Mouse (Mus musculus): Measurements from ENCODE around the gene Dtnb. TPM values are rescaled to one million over a fixed set of nuclear protein-coding genes. Genes with fewer than 3 reads are reported as not detected.

Dtnb gene
- polyA plus RNA-seq, 1 experiment from 2014 or later: 31.3 TPM

DNA sequence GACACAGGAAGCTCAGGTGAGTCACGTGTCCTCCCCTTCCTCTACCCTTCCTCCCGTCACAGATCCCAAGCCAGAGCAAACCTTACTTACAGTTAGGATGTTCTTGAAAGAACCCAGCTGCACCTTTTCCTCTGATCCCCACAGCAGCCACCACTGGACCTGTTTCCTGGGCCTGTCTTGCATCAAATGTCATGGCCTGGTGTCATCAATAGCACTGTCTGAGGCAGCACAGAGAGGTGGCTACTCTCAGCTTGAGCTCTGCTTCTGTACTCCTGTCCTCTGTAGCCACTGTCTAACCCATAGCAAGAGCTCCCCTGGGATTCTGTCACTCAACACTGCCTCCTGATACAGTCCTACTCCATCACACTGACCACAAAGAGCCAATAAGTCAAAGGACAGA lies 207.5 kb downstream of the Dtnb start:
- Histone ChIP-seq H3K4me1 (peaks cover 53% of the 10 kb centered on the region), H3K27ac (no peak overlapping the region), H3K4me3 (no peak overlapping the region), H3K27me3 (ENCODE audit: poor library complexity, severe bottlenecking) (no peaks in the 10 kb centered on the region; the same call in 1 of the 2 replicates), H3K36me3 (replicated peaks) (peaks cover 7% of the 10 kb centered on the region), H3K9me3 (no peaks in the 10 kb centered on the region)
- 88% methylated on average over 2 of the region's 2 CpGs for WGBS
- DNase-seq (ENCODE audit: extremely low spot score, low spot score): no peak

DNA sequence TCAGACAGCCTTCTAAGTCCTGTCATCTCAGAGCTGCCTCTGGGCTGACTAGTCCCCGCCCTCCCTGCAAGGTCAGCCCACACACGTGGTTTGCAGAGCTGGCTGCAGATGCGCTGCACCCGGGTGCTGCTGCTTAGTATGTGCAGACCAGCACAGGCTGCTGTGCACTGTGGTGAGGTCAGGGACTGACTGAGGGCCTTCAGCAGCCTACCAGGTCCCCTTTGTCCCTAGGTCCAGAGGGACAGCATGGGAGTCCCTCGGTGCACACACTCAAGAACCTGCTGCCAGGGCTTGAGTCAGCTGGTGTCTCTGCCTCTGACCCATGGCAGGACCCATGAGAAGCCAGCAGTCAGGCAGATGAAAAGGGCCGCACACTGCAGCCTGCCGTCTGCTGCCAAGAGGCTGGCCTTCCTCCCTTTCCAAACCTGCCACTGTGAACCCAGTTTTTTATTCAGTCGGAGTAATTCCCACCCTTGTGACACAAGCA lies 208.3 kb downstream of the Dtnb start:
- Histone ChIP-seq H3K9me3 (no peaks in the 10 kb centered on the region), H3K4me1 (peaks cover 57% of the 10 kb centered on the region), H3K4me3 (no peak overlapping the region), H3K36me3 (replicated peaks) (peaks cover 7% of the 10 kb centered on the region), H3K27ac (peak overlapping the region; percentile 78), H3K27me3 (ENCODE audit: poor library complexity, severe bottlenecking) (peaks cover 3% of the 10 kb centered on the region; the same call in 1 of the 2 replicates)
- peak; percentile 48 for DNase-seq (ENCODE audit: extremely low spot score, low spot score)
- 22% methylated on average over 8 of the region's 8 CpGs for WGBS

DNA sequence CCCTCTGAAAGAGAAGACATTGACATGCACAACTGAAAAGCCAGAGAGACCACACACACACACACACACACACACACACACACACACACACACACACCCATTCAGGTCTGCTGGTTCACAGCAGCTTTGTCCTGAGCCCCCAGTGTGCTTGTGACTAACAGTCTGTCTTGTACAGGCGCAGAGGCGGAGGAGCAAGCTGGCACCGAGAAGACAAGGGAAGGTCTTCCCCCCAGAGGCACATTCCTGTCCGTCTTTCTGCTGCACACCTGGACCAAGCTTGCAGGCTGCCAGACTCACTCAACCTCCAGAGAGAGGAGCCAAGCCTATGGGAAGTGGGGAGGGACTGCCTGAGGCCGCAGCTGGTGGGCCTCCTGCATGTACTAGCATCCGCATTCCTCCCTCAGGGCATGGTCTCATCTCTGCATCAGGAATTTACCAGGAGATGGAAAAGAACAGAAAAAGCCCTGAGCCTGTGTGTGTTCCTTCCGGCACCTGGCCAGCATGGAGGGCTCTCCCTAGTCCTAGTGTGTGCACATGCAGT lies 208.8 kb downstream of the Dtnb start:
- peaks cover 3% of the 10 kb centered on the region; the same call in 1 of the 2 replicates for H3K27me3 ChIP-seq (ENCODE audit: poor library complexity, severe bottlenecking)
- H3K4me3 ChIP-seq: no peak overlapping the region
- no peaks in the 10 kb centered on the region for H3K9me3 ChIP-seq
- H3K4me1 ChIP-seq: peaks cover 57% of the 10 kb centered on the region
- 47% methylated on average over 7 of the region's 7 CpGs for WGBS
- peaks cover 3% of the 10 kb centered on the region; the same call in 1 of the 2 replicates for H3K36me3 ChIP-seq (replicated peaks)
- H3K27ac ChIP-seq: peak overlapping the region; percentile 78
- DNase-seq (ENCODE audit: extremely low spot score, low spot score): peak; percentile 39

DNA sequence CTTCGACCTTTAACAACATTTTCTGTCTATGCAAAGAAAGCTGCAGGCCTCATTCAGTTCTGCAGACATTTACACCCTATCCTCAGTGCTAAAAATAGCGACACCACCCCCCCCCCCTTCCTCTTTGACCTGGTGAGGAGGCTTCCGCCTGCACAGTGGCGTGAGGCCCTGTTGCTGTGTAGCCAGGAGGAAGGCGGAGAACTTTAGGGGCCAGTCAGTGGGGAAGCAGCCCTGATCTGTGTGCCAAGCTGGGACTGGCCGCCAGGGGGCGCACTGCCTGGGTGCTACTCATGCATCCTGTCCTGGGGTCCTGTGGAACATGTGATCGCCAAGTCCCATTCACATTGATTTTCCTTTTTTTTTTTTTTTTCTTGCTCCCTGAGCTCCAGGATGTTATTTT lies 209.3 kb downstream of the Dtnb start:
- Histone ChIP-seq H3K4me3 (no peak overlapping the region), H3K4me1 (peaks cover 57% of the 10 kb centered on the region), H3K9me3 (no peaks in the 10 kb centered on the region), H3K27ac (peak overlapping the region; percentile 78), H3K36me3 (replicated peaks) (0 out of 2 replicates have a peak, but pooled peaks cover under 1% of the 10 kb centered on the region), H3K27me3 (ENCODE audit: poor library complexity, severe bottlenecking) (peaks cover 3% of the 10 kb centered on the region; the same call in 1 of the 2 replicates)
- WGBS: 13% methylated on average over 8 of the region's 8 CpGs
- DNase-seq (ENCODE audit: extremely low spot score, low spot score): peak; percentile 85

DNA sequence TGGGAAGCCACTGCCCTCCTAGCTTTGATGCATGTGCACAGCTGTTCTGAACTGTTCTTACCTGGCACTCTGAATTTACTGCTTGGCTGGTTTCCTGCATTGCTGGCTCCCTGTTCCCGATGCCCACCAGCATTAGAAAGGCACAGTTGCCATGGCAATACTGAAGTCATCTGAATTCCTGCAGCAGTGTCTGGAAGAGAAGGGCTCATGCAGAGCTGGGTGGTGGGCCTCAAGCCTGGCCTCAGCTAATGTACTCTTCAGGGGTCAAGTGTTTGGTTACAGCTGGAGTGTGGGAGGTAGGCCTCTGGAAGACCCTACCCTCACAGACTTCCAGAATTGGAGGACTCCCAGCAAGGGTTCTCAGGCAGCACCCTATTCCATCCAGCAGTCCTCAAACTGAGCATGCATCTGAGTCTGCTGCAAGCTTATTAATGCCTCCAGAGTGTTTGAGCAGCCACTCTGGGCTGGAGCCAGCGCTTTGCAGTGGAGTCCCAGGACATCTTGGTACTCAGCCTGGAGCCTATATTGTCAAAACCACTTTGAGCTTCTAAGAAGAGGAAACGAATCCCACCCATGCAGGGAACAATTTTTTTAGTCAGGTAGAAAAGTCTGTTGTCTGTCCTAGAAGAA lies 211.1 kb downstream of the Dtnb start:
- 0 out of 2 replicates have a peak overlapping the region, but pooled peaks have one; percentile 49 for H3K27ac ChIP-seq
- peaks cover 75% of the 10 kb centered on the region for H3K4me1 ChIP-seq
- no peaks in the 10 kb centered on the region for H3K36me3 ChIP-seq (replicated peaks)
- WGBS: 65% methylated on average over 3 of the region's 3 CpGs
- H3K4me3 ChIP-seq: no peak overlapping the region
- no peaks in the 10 kb centered on the region for H3K9me3 ChIP-seq
- no peak for DNase-seq (ENCODE audit: extremely low spot score, low spot score)
- peaks cover 11% of the 10 kb centered on the region; the same call in 1 of the 2 replicates for H3K27me3 ChIP-seq (ENCODE audit: poor library complexity, severe bottlenecking)

DNA sequence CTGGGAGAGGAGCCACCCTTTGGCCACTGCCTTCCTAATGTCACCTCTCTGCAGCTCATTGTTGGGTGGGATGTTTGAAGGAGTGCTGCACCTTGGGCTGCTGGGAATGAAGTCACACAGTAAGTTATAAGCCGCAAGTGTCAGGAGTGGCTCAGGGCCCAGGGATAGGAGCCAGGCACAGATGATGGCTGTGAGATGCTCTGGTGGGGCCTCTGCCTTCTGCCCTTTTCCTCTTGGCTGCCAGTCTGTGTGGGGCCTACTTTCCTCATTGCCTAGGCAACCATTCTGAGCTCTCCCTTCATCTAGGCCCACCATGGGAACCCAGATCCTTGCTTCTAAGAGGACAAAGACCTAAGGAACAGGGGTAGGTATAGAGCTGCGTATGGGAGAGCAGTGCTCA lies 212.1 kb downstream of the Dtnb start:
- H3K36me3 ChIP-seq (replicated peaks): no peaks in the 10 kb centered on the region
- no peak for DNase-seq (ENCODE audit: extremely low spot score, low spot score)
- 0 out of 2 replicates have a peak overlapping the region, but pooled peaks have one; percentile 8 for H3K27ac ChIP-seq
- no peak overlapping the region for H3K4me3 ChIP-seq
- no peaks in the 10 kb centered on the region for H3K9me3 ChIP-seq
- 92% methylated on average over 2 of the region's 2 CpGs for WGBS
- peaks cover 82% of the 10 kb centered on the region for H3K4me1 ChIP-seq
- peaks cover 11% of the 10 kb centered on the region; the same call in 1 of the 2 replicates for H3K27me3 ChIP-seq (ENCODE audit: poor library complexity, severe bottlenecking)

DNA sequence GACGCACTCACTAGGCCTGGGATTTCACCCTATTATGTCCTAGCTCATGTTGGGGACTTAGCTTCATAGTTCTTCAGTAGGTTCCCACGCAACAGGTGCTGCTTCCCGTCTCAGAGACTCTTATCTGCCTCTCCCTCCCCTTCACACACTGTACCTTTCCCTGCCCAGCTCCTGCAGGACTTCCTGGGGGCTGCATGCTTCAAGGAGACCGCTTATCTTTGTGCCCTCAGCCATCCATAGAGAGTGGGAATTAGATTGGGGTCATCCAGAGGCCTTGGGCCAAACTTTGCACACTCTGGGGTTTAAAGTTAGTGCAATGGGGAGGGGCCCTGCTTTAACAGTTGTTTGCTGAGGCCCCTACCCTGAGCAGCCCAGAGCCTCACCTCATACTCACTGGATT lies 212.5 kb downstream of the Dtnb start:
- WGBS: 81% methylated on average over 4 of the region's 4 CpGs
- H3K4me3 ChIP-seq: no peak overlapping the region
- H3K36me3 ChIP-seq (replicated peaks): no peaks in the 10 kb centered on the region
- peaks cover 11% of the 10 kb centered on the region; the same call in 1 of the 2 replicates for H3K27me3 ChIP-seq (ENCODE audit: poor library complexity, severe bottlenecking)
- peaks cover 82% of the 10 kb centered on the region for H3K4me1 ChIP-seq
- H3K9me3 ChIP-seq: no peaks in the 10 kb centered on the region
- DNase-seq (ENCODE audit: extremely low spot score, low spot score): no peak
- 0 out of 2 replicates have a peak overlapping the region, but pooled peaks have one; percentile 8 for H3K27ac ChIP-seq

DNA sequence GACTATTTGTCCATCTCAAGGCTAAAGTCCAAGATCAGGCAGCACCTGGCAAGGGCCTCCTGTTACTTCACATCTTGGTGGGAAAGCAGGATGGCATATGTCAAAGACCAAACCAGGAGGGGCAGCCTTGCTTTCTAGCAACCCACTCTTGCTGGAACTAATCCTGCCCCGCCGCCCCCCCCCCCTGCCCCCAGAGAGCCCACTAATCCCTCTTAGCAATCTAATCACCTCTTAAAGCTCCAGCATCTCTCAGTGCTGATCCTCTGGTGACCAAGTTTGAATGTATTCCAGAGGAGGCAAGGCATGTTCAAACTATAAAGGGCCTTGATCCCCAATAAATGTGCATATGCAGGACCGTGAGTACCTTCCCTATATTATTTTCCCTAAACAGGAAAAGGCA lies 214.9 kb downstream of the Dtnb start:
- no peaks in the 10 kb centered on the region for H3K9me3 ChIP-seq
- 17% methylated on average over 3 of the region's 3 CpGs for WGBS
- no peak for DNase-seq (ENCODE audit: extremely low spot score, low spot score)
- peaks cover 68% of the 10 kb centered on the region for H3K4me1 ChIP-seq
- H3K27ac ChIP-seq: no peak overlapping the region
- peaks cover 16% of the 10 kb centered on the region for H3K27me3 ChIP-seq (ENCODE audit: poor library complexity, severe bottlenecking)
- H3K4me3 ChIP-seq: no peak overlapping the region
- no peaks in the 10 kb centered on the region for H3K36me3 ChIP-seq (replicated peaks)

DNA sequence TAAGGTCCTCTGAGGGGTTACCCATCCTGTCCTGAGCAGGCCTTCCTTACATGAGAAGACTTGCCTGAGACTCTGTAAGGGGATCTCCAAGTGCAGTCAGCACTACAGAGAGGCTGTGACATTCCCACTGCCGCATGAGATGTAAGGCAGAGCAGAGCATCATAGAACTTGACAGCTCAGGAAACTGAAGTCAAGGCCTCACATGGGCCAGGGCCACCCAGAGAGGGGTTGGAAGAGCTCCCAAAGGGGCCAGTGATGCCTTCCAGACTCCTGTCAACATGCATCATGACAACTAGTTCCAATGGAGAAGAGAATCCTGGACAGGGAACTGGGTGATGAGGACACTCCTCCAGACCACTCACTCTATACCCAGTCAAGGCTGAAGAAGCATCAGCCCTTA lies 215.4 kb downstream of the Dtnb start:
- Histone ChIP-seq H3K27me3 (ENCODE audit: poor library complexity, severe bottlenecking) (peaks cover 16% of the 10 kb centered on the region), H3K27ac (no peak overlapping the region), H3K4me3 (no peak overlapping the region), H3K4me1 (peaks cover 69% of the 10 kb centered on the region), H3K9me3 (no peaks in the 10 kb centered on the region), H3K36me3 (replicated peaks) (no peaks in the 10 kb centered on the region)
- no peak for DNase-seq (ENCODE audit: extremely low spot score, low spot score)
- 88% methylated on average over 1 of the region's 1 CpGs for WGBS

DNA sequence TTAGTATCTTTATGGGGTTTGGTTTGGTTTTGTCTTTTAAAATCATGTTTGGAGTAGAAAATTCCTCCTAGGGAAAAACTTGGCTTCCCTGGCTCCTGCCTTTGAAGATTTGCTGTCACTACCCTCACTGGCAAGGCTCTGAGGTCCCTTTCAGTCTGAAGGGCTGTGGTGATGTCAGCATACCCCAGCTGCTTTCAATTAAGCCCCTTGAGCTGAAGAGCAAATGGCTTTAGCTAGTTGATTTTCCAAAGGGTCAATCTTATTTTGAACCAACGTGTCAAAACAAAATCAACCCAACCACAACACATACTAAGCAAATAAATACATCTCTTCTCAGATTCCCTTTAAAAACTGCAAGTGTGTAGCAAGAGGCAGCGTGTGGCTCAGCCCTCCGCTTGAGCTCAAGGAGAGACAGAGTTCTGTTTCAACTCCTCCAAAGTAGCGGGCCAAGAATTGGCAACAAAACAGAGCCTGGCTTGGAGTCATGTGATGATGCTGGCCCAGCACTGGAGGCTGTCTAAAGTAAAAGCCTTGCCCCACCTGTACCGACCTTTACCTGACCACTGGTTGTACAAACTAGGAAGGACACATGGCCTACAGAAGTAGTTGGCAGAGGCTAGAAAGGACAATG lies 216.4 kb downstream of the Dtnb start:
- Histone ChIP-seq H3K4me3 (no peak overlapping the region), H3K4me1 (peaks cover 59% of the 10 kb centered on the region), H3K9me3 (no peaks in the 10 kb centered on the region), H3K27ac (peak overlapping the region; percentile 53; the same call in 1 of the 2 replicates), H3K36me3 (replicated peaks) (no peaks in the 10 kb centered on the region), H3K27me3 (ENCODE audit: poor library complexity, severe bottlenecking) (peaks cover 26% of the 10 kb centered on the region)
- 53% methylated on average over 5 of the region's 5 CpGs for WGBS
- DNase-seq (ENCODE audit: extremely low spot score, low spot score): no peak

DNA sequence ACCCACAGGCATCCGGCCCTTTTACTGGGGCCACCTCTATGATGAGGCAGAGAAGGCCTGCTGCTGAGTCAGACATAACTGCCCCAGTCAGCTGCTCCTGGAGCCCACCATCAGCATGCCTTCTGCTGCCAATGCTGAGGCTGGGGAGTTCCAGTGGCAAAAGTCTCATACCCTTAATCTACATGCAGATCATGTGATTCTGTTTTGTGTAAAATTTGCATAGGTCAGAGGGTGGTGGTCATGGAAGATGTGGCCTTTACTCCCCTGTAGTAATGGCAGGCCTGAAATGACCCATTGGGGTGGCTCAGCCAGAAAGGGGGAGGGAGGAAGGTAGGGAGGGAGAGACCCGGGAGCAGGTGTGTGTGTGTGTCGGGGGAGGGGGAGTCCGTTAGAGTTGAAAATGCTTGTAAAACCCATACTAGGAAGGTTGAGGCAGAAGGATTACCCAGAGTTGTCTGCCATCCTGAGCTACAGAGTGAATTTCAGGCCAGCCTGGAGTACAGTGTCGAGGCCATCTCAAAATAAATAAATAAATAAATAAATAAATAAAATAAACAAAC lies 217.5 kb downstream of the Dtnb start:
- no peak overlapping the region for H3K4me3 ChIP-seq
- WGBS: 73% methylated on average over 5 of the region's 5 CpGs
- no peaks in the 10 kb centered on the region for H3K9me3 ChIP-seq
- DNase-seq (ENCODE audit: extremely low spot score, low spot score): no peak
- no peaks in the 10 kb centered on the region for H3K36me3 ChIP-seq (replicated peaks)
- peaks cover 37% of the 10 kb centered on the region for H3K27me3 ChIP-seq (ENCODE audit: poor library complexity, severe bottlenecking)
- H3K4me1 ChIP-seq: peaks cover 48% of the 10 kb centered on the region
- no peak overlapping the region for H3K27ac ChIP-seq

DNA sequence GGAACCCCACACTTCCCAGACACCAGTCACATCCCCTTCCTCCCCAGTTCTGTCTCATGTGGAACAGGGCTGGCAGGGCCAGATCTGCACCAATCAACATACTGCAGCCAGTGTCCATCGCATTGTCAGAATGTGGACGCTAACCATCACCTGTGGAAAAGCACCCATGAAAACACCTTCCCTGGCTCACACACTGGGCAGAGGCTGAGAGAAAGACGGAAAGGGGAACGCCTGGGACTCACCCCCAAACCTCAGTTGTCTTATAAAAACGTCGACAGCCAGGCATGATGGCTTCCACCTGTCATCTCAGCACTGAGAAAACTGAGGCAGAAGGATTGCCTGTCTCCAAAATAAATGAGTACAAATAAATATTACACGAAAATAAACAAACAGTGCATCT lies 219.1 kb downstream of the Dtnb start:
- no peak for DNase-seq (ENCODE audit: extremely low spot score, low spot score)
- no peaks in the 10 kb centered on the region for H3K9me3 ChIP-seq
- H3K27me3 ChIP-seq (ENCODE audit: poor library complexity, severe bottlenecking): peaks cover 46% of the 10 kb centered on the region
- 60% methylated on average over 7 of the region's 7 CpGs for WGBS
- no peaks in the 10 kb centered on the region for H3K36me3 ChIP-seq (replicated peaks)
- no peak overlapping the region for H3K27ac ChIP-seq
- peak overlapping the region; percentile 50; the same call in 1 of the 2 replicates for H3K4me3 ChIP-seq
- peaks cover 44% of the 10 kb centered on the region for H3K4me1 ChIP-seq

Data from forebrain, embryonic 10.5 days (tissue).